Mouse (Mus musculus): ENCODE results near the gene Nfkbia.
A peak's percentile ranks its signal among the peaks of the same experiment; 100 is the strongest.

The Nfkbia gene

DNA sequence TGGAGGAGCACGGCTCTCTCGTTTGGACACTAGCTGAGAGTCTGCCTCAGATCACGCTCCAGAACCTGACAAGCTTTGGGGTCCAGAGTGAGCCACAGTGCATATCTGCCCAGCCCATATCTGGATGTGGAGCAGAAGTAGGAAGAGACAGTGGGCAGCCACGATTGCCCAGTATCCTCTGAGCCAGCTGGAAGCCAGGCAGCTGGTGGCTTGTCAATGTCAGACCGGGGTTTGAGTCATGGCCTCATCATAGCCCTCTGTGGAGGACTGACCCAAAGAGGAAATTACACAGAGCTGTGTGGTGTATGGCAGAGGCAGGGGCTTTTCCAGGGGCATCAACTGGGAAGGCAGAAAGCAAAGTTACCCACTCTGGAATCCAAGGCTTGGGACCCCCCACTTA is 25.6 kb downstream of the Nfkbia start:
- no peak for DNase-seq (ENCODE audit: low spot score in 2 of 2)

DNA sequence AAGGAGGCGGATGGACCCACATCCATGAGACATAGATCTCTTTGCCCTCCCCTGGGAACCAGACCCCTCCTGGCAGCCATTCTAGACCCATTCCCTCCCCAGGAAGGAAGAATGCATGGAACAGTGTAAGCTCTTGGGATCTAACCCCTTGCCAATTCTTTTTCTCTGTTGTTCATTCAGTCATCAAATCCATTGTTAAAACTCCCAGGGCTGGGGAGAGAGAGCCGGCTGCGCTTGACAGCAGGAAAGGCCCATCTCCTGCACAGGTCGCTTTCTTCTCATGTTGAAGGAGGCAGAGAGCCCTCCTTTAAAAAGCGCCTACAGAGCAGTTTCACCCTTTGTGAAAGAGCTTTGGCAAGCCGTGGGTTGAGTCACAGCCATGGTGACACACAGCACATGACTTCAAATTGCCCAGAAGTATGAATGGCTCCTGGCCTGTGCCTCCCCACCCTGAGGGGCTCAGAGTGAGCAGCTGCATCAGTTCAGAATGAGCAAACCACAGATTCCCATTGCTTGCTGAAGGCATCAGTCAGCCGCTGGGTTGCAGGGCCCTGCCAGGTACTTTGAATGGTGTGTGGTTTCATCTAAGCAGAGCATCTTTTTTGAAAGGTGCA is 26.3 kb downstream of the Nfkbia start:
- DNase-seq (ENCODE audit: low spot score in 2 of 2), result no peak

DNA sequence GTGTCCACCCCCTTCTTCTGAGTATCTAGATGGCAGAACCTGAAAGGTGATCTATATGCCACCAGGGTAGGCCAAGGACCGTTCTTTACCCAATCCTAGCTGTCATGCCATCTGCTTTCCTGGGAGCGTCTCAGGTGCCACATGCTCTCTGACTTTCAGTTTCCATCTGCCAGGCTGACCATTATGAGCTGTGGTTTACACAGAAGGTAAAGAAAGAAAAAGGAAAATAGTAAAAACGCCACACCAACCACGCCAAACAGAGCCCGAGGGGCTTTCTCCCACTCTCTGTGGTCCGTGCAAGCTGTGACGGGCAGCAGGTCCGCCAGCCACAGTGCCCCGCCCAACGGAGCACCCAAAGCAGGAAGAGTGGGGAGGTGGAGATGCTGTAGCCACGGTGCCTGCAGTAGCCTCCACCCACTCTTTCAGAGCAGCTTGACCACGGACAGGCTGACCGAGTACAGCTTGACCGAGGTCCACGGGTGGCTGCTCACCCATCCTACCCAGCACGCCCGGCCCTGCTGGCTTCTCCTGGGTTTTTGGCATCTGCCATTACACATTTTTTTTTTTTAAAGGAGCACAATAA is 27.0 kb downstream of the Nfkbia start:
- DNase-seq (ENCODE audit: low spot score in 2 of 2), result peak in 1 of 2 experiments; percentile 73

DNA sequence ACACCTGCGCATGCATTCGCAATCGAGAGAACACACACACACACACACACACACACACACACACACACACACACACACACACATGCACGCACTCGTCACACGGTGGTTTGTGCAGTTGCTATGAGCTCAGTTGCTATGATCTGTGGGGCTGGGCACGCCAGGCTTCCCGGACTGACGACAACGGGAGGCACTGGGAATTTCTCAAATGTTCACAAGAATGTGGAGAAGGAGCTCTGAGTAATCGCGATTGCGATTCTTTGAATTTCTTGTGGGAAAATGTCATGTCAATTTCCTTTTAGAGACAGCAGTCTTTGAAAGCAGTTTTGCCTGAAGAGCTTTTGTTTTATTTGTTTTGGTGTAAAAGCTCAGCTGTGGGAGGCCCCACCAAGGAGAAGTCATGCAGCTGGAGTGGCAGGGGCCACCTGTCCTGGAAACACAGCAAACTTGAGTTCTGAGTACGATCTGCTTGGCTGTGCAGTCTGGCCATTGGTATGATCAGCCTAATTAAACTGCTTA is 27.5 kb downstream of the Nfkbia start:
- DNase-seq (ENCODE audit: low spot score in 2 of 2), result no peak

DNA sequence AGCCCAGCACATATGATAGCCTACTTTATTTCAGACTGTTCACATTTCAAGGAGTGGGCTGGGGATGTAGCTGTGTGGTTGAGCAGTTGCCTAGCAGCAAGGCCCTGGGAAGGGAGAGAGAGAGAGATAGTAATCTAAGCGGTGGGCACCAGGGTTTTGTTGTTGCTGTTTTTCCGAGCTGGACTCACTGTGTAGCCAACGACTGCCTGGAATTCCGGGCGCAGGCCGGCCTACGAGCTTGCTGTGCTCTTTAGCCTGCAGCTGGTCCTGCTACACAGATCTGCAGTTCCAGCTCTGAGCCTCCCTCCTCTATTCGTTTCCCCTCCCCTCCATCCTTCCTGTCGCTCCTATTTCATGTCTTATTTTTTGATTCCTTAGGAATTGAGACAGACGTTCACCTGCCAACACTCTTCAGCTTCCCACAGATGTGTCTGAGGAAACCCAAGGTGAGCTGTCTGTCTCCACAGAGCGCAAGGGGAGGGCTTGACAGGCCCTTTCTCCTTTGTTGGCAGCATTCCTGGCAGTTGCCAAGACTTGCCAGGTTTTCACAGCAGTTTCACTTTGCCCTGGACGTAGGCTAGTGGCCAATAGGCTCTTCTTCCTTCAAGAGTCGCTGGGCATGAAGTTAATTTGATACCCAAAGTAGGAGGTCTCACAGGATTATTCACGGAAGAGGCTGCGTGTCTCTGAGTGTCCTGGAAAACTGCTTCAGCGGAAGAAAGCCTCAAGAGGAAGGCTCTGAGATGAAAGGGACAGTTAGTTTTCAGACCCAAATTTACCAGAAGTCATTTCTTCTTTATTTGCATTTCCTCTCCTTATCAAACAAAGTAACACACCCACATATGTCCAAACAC is 28.2 kb downstream of the Nfkbia start:
- no peak for DNase-seq (ENCODE audit: low spot score in 2 of 2)

DNA sequence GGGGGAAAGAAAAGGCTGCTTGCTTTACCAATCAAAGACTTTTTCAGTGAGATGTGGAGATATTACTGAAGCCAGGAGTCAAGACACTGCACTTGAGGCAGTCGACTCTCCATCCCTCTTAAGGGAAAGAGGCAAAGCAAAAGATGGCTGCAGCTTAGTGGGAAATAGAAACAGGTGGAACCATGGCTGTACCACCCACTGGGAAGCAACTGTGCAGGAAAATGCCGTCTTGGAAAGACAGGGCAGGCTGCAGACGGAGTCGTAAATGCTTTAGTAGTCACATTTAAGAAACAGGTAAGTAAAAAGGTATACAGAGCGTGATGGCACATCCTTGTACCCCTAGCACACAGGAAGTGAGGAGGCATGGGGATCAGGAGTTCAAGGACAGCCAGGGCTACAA is 29.4 kb downstream of the Nfkbia start:
- no peak for DNase-seq (ENCODE audit: low spot score in 2 of 2)

DNA sequence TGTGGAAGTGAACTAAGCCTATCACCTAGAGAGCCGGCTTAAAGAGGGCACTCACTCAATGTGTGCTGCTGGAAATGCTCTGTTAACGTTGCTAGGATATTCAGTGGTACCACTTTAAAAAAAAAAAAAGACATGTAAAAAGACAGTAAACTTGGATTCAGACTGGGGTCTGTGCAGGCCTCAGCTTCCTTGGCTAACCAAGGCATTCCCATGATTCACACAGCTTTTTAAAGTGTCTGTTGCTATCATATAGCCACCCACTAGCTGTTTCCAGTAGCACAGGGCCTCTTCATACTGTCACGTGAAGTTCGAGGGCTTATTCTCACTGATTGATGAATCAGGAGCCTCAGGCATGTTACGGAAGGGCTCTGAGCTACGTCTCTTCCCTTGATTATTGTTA is 30.0 kb downstream of the Nfkbia start:
- DNase-seq (ENCODE audit: low spot score in 2 of 2), result no peak

DNA sequence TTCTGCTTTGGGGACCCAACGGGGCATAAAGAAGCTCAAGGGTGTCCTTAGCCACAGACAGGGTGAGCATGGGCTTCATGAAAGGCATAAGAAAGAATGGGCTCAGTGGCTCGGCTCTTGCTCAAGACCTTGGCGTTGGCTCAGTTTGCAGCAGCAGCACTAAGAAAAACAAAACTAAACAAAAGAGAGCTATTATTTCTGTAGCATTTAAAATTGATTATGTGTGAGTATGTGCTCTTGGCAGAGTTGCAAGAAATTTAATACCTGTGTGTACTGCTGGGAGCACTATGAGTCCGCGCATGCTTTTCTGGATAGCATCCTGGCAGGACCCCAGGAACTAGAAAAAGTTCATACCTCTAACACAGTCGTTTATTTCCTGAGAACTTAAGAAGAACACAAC is 30.7 kb downstream of the Nfkbia start:
- no peak for DNase-seq (ENCODE audit: low spot score in 2 of 2)

DNA sequence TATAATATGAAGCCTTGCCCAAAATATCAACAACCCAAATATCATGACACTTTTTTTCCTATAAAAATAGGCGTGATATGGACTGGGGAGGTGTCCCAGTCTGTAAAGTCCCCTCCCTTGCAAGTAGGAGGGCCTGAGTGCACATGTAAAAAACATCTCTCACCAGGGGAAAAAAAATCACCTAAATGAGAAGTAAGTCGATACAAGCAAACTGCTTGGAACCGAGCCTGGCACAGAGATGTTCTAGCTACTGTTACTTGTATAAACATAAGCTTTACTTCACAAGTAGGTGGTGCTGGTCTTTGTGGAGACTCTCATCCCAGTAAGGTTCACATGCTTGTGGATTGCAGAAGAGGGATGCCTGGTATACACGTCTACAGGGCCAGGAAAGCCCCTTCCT is 31.5 kb downstream of the Nfkbia start:
- DNase-seq (ENCODE audit: low spot score in 2 of 2), result no peak

DNA sequence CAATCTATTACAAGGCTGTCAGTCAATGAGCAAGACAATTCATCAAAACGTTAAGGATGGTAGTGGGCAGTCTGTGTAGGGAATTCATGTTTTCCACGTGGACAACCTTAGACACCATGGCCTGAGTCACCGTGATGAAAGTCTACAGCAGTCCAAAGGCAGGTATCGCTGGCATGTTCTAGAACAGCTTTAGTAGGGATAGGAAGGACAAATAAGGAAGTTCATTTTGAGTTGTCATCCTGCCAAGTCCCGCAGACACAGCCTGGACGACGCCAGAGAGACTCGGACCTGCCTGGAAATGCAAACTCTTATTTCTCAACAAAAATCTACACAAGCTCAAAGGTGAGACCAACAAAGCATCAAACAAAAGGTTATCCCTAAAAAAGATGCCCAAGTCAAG is 32.7 kb downstream of the Nfkbia start:
- DNase-seq (ENCODE audit: low spot score in 2 of 2), result no peak

DNA sequence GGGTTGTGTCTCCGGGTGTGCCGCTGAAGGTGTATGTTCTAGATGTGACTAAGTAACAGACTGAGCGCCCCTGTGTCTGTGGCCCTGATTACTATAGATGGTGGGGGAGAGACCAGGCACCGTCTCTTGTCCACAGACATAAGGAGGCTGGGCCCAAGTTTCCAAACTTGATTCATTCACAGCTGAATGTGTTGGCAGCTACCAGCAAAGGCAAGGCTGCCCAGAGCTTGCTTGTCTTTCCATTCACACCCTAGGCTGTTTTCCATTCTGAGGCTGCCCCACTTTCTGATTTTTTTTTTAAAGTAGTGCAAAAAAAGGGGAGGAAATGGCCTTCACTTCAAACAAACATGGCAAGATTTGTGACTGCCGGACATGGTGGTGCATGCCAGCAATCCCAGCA is 35.6 kb downstream of the Nfkbia start:
- no peak for DNase-seq (ENCODE audit: low spot score in 2 of 2)

DNA sequence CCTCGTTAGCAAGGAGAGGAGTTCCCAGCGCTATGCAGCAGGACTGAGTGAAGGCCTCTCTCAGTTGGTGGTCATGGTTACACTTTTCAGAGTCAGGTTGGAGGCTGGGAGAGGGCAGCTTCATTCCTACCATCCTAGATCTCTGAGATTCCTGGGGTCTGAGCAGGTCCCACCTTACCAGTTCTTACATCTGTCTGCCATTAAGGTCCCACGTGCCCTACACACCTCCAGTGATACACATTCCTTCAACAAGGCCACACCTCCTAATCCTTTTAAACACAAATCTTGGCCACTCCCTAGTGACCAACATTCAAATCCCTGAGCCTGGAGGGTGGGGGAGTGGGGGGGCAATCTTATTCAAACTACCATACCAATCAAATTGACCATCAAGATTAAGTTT is 36.3 kb downstream of the Nfkbia start:
- DNase-seq (ENCODE audit: low spot score in 2 of 2), result no peak

DNA sequence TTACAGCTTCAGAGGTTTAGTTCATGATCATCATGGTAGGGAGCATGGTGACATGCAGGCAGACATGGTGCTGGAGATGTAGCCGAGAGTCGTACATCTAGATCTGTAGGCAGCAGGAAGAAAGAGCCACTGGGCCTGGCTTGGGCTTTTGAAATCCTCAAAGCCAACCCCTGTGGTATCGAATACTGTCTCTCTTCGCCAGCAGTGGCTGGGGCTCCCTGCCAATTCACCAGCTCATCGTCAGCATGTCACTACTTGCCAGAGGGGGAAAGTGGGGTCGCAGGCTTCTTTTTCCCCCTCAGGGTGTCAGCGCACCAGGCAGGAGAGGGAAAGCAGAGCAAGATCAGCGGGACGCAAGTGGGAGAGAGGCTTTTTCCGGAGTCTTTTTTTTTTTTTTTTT is 37.2 kb downstream of the Nfkbia start:
- no peak for DNase-seq (ENCODE audit: low spot score in 2 of 2)

DNA sequence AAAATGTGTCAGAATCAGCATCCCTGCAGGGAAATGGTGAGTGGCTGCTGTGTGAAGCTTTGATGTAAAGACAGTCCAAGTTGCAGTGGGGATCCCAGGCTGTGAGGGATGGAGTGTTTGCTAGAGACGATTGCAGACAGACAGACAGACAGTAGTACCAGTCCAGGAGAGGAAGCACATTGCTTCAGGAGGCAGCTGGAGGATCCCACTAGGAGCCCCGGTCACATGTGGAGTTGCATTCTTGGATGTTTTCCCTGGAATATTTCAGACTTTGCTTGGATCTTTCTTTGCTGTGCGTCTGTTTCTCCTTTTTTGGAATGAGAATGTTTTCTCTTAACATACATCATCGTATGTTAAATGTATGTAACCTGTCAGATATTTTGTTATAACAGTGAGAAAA is 38.5 kb downstream of the Nfkbia start:
- DNase-seq (ENCODE audit: low spot score in 2 of 2), result no peak

DNA sequence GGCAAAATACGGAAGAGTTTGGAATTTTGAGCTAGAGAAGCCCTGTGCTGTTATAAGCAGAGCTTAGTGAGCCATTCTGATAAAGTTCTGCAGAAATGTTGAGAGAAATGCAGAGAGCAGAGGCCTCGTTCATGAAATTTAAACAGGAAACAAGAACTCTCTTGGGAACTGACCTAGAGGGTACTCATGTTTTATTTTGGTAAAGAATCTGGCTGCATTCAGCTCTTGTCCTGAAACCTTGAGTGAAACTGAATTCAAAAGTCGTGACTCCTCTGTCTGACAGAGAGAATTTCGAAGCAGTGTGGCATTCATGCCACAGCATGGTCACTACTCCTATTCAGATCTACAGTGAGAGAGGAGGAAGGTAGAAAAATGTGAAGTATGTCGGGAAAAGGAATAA is 39.6 kb downstream of the Nfkbia start:
- no peak for DNase-seq (ENCODE audit: low spot score in 2 of 2)

DNA sequence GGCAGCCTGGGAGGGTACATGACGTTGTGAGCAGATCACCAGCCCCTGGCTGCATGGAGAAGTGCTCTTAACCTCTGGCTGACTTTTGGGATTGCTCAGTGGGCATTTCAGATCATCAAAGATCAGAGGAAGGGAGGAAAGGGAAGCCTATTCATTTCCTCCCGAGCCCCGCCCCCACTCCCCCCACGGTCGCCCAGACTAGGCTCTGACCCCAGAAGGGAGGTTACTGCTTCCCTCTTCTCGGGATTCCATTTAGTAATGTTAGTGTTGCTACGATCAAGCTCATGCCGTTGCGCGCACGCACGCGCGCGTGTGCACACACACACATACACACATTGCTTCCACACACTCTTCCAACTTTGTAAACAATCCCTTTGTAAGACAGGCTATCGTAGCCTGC is 42.0 kb downstream of the Nfkbia start:
- DNase-seq (ENCODE audit: low spot score in 2 of 2), result no peak

DNA sequence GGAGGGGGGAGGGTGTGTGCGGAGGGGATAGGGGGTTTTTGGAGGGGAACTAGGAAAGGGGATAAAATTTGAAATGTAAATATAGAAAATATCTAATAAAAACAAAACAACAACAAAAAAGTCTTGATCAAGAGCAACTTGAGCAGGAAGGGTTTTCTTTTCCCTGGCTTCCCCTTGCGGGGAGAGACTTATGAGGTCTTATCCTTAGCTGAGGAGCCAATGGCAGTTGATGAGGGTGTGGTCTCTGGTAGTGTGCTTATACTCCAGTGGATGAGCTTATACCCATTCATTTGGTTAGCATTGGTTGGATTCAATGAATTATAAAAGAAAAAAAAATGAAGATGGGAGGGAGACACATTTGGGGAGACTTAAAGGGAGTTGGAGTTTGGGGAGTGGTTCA is 43.4 kb downstream of the Nfkbia start:
- DNase-seq (ENCODE audit: low spot score in 2 of 2), result no peak

DNA sequence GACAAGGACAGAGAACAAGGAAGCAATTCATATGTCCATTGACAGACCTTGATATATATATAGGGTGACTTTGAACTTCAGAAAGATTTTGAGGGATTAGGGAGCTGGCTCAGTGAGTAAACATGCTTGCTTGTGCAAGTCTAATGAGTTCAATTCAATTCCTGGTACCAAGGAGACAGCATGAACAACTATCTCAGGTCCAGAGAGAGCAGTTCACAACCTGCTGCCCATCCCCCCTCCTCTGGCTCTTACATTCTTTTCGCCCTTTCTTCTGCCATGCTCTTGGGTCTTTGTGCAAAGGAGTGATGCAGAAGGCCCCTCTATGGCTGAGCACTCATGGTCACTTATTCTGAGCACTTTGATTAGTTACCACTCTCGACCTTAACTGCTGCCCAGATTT is 44.0 kb downstream of the Nfkbia start:
- no peak for DNase-seq (ENCODE audit: low spot score in 2 of 2)

DNA sequence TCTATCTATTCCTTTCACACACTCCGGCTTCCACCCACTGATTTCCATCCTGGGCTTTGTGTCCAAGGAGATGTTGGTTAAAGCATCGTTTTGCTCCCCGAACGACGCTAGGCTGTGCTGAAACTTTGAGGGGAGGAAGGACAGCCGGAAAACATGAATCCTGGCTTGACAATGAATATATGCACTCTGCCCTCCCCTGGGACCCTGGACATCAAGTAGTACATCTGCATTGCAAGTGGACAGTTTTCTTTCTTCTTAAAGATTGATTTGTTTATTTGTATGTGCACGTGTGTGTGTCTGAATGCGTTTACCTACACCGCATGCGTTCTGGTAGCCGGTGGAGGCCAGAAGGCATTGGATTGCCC is 45.1 kb downstream of the Nfkbia start:
- no peak for DNase-seq (ENCODE audit: low spot score in 2 of 2)

DNA sequence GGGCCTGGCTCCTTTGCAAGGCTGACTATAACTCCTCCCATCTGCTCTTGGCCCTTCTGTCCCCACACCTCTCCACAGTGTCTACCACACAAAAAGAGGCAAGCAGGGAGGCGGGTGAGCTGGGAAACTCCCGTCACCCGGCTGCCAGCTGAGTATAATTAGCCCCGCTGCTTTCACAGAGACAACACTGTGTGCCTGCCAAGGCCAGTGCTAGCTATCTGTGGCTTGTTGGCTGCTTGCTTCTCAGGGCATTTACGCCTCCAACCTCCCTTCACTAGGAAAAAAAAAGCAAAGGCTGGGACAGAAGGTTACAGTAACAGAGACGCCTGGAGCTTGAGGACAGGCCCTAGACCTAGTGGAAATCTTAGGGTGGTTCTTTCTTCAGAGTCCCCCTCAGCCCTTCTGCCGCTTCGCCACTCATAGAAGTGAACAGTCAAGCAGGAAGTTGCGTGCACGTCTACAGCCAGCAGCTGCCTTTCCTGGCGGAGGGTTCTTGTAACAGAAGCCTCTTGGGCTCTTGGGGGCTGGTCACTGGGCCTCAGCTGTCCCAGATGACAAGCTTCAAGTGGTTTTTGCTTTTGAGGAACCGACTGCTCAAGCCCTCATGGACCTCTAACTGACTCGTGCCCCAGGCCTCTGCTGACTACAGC is 45.6 kb downstream of the Nfkbia start:
- peak; percentile 64 to 77 for DNase-seq (ENCODE audit: low spot score in 2 of 2)

DNA sequence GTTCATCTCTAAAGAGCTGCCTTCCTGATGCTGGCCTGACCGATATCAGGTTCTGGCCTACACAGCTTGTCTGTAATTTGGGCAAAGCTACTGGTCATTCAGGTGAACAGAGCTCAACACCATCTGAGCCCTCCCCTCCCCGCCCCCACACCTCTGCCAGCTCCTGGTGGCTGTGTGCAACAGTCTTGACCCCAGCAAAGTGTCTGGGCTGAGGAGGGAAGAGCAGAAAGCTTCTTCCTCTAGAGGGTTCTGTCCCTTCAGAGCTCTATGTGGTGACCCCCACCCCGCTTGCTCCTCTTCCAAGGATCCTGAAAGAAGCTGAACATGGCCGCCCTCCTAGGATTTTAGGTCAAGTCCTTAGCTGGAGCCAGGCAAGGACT is 46.1 kb downstream of the Nfkbia start:
- DNase-seq (ENCODE audit: low spot score in 2 of 2), result no peak

DNA sequence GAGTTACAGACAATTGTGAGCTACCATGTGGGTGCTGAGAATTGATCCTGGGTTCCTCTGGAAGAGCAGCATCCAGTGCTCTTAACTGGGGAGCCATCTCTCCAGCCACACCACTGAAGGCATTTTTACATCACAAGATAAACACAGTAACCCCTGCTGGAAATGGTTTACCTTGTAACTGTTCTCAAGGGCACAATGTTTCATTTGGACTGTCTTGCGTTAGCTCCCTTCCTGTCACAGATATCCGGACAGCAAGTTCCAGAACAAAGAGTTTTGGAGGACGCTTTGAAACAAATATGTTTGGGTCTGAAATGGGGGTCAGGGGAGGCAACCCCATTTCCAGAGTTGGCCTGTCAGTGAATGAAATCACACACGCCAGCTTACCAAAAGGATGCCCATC is 46.9 kb downstream of the Nfkbia start:
- DNase-seq (ENCODE audit: low spot score in 2 of 2), result no peak

DNA sequence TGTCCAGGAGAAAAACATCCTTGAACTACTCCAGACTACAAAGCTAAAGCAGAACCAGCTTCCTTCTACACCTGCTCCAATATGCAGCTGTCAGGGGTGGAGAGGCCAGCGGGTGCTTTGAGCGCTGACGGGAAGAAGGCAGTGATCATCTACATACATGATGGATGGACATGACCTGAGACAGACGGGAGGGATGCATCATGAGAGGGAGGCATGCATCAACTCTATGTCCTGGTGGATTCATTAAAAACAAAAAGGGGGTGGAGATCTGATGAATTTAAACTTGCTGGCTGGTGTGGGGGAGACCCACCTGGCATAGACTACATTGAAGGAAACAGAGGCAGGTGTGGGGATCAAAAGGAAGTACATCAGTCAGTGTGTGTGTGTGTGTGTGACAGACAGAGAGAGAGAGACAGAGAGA is 48.4 kb downstream of the Nfkbia start:
- no peak for DNase-seq (ENCODE audit: low spot score in 2 of 2)
